Mouse (Mus musculus): ENCODE results near the gene Npas2.

- TF ChIP-seq CTCF (IDR thresholded peaks at IDR 0.05; ENCODE audit: low read depth) (no peak), EP300 (IDR thresholded peaks at IDR 0.05; ENCODE audit: low read depth) (no peak)
These were observed 73.4 kb downstream of the Npas2 start for GRCm38 (mm10) chr1:39266843-39267512.

Measured in heart, postnatal 0 days (tissue).